Mouse (Mus musculus): ENCODE measurements at regions not wholly inside any gene's neighbourhood (a gene's known extent, or its start where the extent isn't known, plus 50 kb on each side); places are given as distances from the start of the nearest gene placed in this dataset.

GRCm38 (mm10) chr12:29129331-29129730 lies 377.7 kb downstream of the Eipr1 start:
- 69% methylated on average over 4 of the region's 4 CpGs for WGBS
- no peak overlapping the region for H3K27ac ChIP-seq
- no peak for ATAC-seq

GRCm38 (mm10) chr12:29134326-29134725 lies 382.7 kb downstream of the Eipr1 start:
- Histone ChIP-seq H3K27me3 (no peaks in the 10 kb centered on the region), H3K4me3 (replicated peaks) (no peak overlapping the region), H3K27ac (no peak overlapping the region), H3K9me3 (no peaks in the 10 kb centered on the region), H3K9ac (replicated peaks) (no peak overlapping the region), H3K4me2 (replicated peaks) (no peak overlapping the region), H3K36me3 (no peaks in the 10 kb centered on the region), H3K4me1 (replicated peaks) (peaks cover 17% of the 10 kb centered on the region)
- no peak for ATAC-seq
- WGBS: 88% methylated on average over 2 of the region's 2 CpGs

More at GRCm38 (mm10) chr12:29129331-29129730, 377.7 kb downstream of the Eipr1 start:
- Histone ChIP-seq H3K4me3 (replicated peaks) (no peak overlapping the region), H3K4me2 (replicated peaks) (no peak overlapping the region), H3K9ac (replicated peaks) (no peak overlapping the region), H3K4me1 (replicated peaks) (peaks cover 10% of the 10 kb centered on the region), H3K9me3 (no peaks in the 10 kb centered on the region), H3K36me3 (no peaks in the 10 kb centered on the region), H3K27me3 (no peaks in the 10 kb centered on the region)

GRCm38 (mm10) chr12:29136850-29137268 lies 385.3 kb downstream of the Eipr1 start:
- WGBS: 42% methylated on average over 5 of the region's 5 CpGs
- no peak overlapping the region for H3K4me3 ChIP-seq (replicated peaks)
- no peaks in the 10 kb centered on the region for H3K27me3 ChIP-seq
- H3K9me3 ChIP-seq: no peaks in the 10 kb centered on the region
- H3K27ac ChIP-seq: peak overlapping the region; percentile 75
- no peak overlapping the region for H3K9ac ChIP-seq (replicated peaks)
- peaks cover 32% of the 10 kb centered on the region for H3K4me1 ChIP-seq (replicated peaks)
- H3K36me3 ChIP-seq: no peaks in the 10 kb centered on the region
- peak; percentile 89 for ATAC-seq
- no peak overlapping the region for H3K4me2 ChIP-seq (replicated peaks)

- no peak overlapping the region for H3K4me2 ChIP-seq (replicated peaks)
- no peaks in the 10 kb centered on the region for H3K36me3 ChIP-seq
- no peaks in the 10 kb centered on the region for H3K9me3 ChIP-seq
- no peaks in the 10 kb centered on the region for H3K27me3 ChIP-seq
- ATAC-seq: peak; percentile 61
- no peak overlapping the region for H3K9ac ChIP-seq (replicated peaks)
- H3K4me1 ChIP-seq (replicated peaks): peaks cover 36% of the 10 kb centered on the region
- H3K27ac ChIP-seq: peak overlapping the region; percentile 75
- no peak overlapping the region for H3K4me3 ChIP-seq (replicated peaks)
- 67% methylated on average over 8 of the region's 8 CpGs for WGBS
Measured at GRCm38 (mm10) chr12:29137455-29137854, 385.9 kb downstream of the Eipr1 start.

GRCm38 (mm10) chr12:29140576-29140975 lies 387.6 kb upstream of the Myt1l start:
- Histone ChIP-seq H3K4me3 (replicated peaks) (no peak overlapping the region), H3K27me3 (no peaks in the 10 kb centered on the region), H3K36me3 (no peaks in the 10 kb centered on the region), H3K27ac (peak overlapping the region; percentile 80), H3K4me1 (replicated peaks) (peaks cover 49% of the 10 kb centered on the region), H3K4me2 (replicated peaks) (no peak overlapping the region), H3K9me3 (no peaks in the 10 kb centered on the region), H3K9ac (replicated peaks) (no peak overlapping the region)
- no peak for ATAC-seq
- 52% methylated on average over 3 of the region's 3 CpGs for WGBS

DNA sequence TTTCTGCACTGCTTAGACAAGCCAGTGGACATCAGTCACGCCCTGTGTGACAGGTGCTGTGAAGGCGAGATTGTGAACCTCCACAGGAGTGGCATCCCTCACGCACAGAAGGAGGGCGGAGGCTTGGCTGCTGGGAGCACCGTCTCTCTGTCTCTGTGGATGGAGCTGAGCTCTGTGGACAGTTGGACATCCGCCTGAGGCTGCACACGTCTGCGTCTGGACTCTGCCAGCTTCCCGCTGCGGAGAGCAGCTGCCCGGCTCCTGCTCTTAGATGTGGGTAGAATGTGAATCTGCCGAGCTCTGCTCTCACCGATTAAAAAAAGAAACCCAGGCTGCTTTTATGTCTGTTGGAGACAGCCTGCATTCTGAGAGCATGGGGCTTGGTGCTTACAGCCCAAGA lies 387.1 kb upstream of the Myt1l start:
- peak overlapping the region; percentile 80 for H3K27ac ChIP-seq
- 0 out of 2 replicates have a peak overlapping the region, but pooled peaks have one; percentile 10 for H3K4me2 ChIP-seq (replicated peaks)

DNA sequence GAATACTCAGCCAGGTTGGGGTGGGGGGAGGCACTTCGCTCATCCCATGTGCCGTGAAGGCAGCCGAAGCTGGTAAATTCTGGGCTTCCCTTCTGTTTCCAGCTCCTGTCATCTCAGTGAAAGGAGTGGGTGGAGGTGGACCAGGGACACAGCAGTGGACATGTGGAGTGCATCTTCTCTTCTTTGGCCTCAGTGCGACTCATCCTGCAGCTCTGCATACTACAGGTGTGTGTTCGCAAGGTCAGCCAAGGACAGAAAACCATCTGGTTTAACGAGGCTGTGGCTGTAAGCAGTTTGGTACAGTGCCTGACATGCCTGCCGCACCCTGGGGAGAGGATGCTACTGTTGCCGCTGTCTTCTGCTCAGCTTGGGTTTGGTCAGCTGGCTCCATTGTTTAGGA lies 386.3 kb upstream of the Myt1l start:
- Histone ChIP-seq H3K27me3 (no peaks in the 10 kb centered on the region), H3K9ac (replicated peaks) (no peak overlapping the region), H3K36me3 (no peaks in the 10 kb centered on the region), H3K27ac (peak overlapping the region; percentile 80), H3K9me3 (no peaks in the 10 kb centered on the region), H3K4me3 (replicated peaks) (no peak overlapping the region), H3K4me2 (replicated peaks) (0 out of 2 replicates have a peak overlapping the region, but pooled peaks have one; percentile 10), H3K4me1 (replicated peaks) (peaks cover 38% of the 10 kb centered on the region)
- WGBS: 76% methylated on average over 8 of the region's 8 CpGs
- ATAC-seq: no peak

More for the DNA sequence above, 387.1 kb upstream of the Myt1l start:
- Histone ChIP-seq H3K36me3 (no peaks in the 10 kb centered on the region), H3K9ac (replicated peaks) (no peak overlapping the region; the same call in 1 of the 2 replicates), H3K4me1 (replicated peaks) (peaks cover 46% of the 10 kb centered on the region), H3K9me3 (no peaks in the 10 kb centered on the region), H3K4me3 (replicated peaks) (no peak overlapping the region), H3K27me3 (no peaks in the 10 kb centered on the region)
- ATAC-seq: peak; percentile 48
- WGBS: 34% methylated on average over 13 of the region's 13 CpGs

DNA sequence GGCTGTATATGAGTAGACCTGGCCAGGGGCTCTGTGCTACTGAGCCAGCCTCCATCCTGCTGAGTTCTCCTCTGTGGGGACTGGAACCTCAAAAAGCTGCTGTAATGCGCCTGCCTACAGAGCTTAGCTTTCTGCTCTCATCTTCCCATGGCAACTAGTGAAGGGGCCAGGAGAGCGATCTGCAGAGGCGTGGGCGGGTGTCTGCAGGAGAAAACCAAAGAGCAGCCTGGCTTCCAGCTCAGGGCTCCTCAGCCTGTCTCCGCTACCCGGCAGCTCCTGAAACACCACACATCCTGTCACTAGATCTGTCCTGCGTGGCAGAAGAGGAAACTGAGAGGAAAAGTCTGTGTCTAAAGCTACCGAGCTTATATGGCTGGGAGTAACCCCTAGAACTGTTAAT lies 384.9 kb upstream of the Myt1l start:
- H3K4me3 ChIP-seq (replicated peaks): no peak overlapping the region
- no peak overlapping the region for H3K9ac ChIP-seq (replicated peaks)
- no peaks in the 10 kb centered on the region for H3K9me3 ChIP-seq
- no peaks in the 10 kb centered on the region for H3K36me3 ChIP-seq
- H3K27me3 ChIP-seq: no peaks in the 10 kb centered on the region
- H3K4me1 ChIP-seq (replicated peaks): peaks cover 32% of the 10 kb centered on the region
- H3K27ac ChIP-seq: no peak overlapping the region
- H3K4me2 ChIP-seq (replicated peaks): no peak overlapping the region
- ATAC-seq: no peak
- 64% methylated on average over 8 of the region's 8 CpGs for WGBS

DNA sequence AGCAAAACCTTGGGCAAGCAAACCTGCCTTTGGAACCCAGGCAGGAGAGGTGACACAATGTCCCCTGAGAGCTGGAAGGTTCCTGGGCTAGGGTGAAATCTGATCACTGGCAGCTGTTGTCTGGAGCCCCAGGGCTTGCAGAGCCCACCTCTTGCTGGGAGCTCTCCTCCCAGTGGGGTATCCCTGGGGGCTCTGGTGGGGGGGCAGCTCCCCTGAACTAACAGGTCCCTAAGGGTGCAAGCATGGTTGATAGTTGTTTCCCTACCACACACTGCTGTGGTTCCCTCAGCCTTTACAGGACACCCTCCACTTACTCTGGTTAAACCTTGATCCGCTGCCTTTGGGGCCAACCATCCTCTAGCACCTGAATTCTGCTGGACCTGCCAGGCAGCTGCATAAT lies 367.3 kb upstream of the Myt1l start:
- no peak overlapping the region for H3K9ac ChIP-seq (replicated peaks)
- H3K36me3 ChIP-seq: no peaks in the 10 kb centered on the region
- no peaks in the 10 kb centered on the region for H3K9me3 ChIP-seq
- no peak overlapping the region for H3K4me3 ChIP-seq (replicated peaks)
- no peaks in the 10 kb centered on the region for H3K27me3 ChIP-seq
- no peak for ATAC-seq
- H3K4me2 ChIP-seq (replicated peaks): no peak overlapping the region
- 88% methylated on average over 1 of the region's 1 CpGs for WGBS
- H3K27ac ChIP-seq: no peak overlapping the region
- H3K4me1 ChIP-seq (replicated peaks): peaks cover 7% of the 10 kb centered on the region; the same call in 1 of the 2 replicates

DNA sequence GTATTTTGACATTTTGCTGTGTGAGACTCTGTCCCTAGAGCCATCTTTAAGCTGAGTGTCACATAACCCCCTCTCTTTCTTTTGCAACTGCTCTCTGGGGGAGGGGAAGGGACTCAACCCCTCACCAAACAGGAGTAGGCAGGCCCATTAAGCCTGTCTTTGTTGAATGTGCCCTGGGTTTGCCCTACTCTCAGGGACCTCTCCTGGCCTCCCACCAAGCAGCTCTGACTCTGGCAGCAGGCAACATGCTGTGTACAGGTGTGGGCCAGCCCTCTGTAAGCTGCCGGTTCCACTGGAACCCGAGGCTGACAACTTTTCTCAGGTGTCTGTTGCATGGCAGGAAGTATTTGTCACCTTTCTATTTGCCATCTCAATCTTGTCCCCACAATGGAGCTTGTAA lies 366.6 kb upstream of the Myt1l start:
- no peak for ATAC-seq
- H3K27me3 ChIP-seq: no peaks in the 10 kb centered on the region
- WGBS: 14% methylated on average over 2 of the region's 2 CpGs
- H3K4me2 ChIP-seq (replicated peaks): no peak overlapping the region
- no peak overlapping the region for H3K9ac ChIP-seq (replicated peaks)
- H3K9me3 ChIP-seq: no peaks in the 10 kb centered on the region
- no peak overlapping the region for H3K4me3 ChIP-seq (replicated peaks)
- no peak overlapping the region for H3K27ac ChIP-seq
- H3K4me1 ChIP-seq (replicated peaks): peaks cover 7% of the 10 kb centered on the region; the same call in 1 of the 2 replicates
- H3K36me3 ChIP-seq: no peaks in the 10 kb centered on the region

GRCm38 (mm10) chr12:29164701-29165100 lies 363.5 kb upstream of the Myt1l start:
- H3K9me3 ChIP-seq: no peaks in the 10 kb centered on the region
- peaks cover 7% of the 10 kb centered on the region; the same call in 1 of the 2 replicates for H3K4me1 ChIP-seq (replicated peaks)
- no peaks in the 10 kb centered on the region for H3K36me3 ChIP-seq
- no peaks in the 10 kb centered on the region for H3K27me3 ChIP-seq
- 80% methylated on average over 2 of the region's 2 CpGs for WGBS
- H3K4me2 ChIP-seq (replicated peaks): no peak overlapping the region
- H3K9ac ChIP-seq (replicated peaks): no peak overlapping the region
- H3K27ac ChIP-seq: no peak overlapping the region
- H3K4me3 ChIP-seq (replicated peaks): no peak overlapping the region
- no peak for ATAC-seq

GRCm38 (mm10) chr12:29166316-29166715 lies 361.9 kb upstream of the Myt1l start:
- WGBS: 58% methylated on average over 2 of the region's 2 CpGs
- H3K36me3 ChIP-seq: no peaks in the 10 kb centered on the region

DNA sequence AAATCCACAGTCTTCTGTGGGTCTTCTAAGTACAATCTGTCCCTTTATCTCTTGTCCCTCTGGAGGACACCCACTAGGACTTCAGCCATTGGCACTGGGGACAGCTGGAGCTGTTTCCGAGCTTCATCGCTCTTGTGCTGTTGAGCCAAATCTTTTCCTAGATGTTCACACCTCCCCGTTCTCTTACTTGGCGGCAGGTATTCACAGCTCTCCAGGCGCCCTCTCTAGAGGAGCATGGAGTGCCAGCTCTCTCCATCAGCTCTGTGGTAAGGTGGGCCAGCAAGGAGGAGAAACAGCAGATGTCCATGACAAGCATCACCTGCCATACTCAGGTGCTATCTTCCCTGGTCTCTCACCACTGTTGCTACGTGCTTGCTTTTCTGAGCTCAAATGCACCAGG lies 360.3 kb upstream of the Myt1l start:
- Histone ChIP-seq H3K27ac (no peak overlapping the region), H3K4me3 (replicated peaks) (no peak overlapping the region), H3K4me2 (replicated peaks) (no peak overlapping the region), H3K36me3 (no peaks in the 10 kb centered on the region), H3K4me1 (replicated peaks) (no peaks in the 10 kb centered on the region), H3K9me3 (no peaks in the 10 kb centered on the region), H3K27me3 (no peaks in the 10 kb centered on the region), H3K9ac (replicated peaks) (no peak overlapping the region)
- no peak for ATAC-seq
- WGBS: 91% methylated on average over 6 of the region's 6 CpGs

More at GRCm38 (mm10) chr12:29166316-29166715, 361.9 kb upstream of the Myt1l start:
- Histone ChIP-seq H3K9me3 (no peaks in the 10 kb centered on the region), H3K4me3 (replicated peaks) (no peak overlapping the region), H3K27me3 (no peaks in the 10 kb centered on the region), H3K4me1 (replicated peaks) (peaks cover 5% of the 10 kb centered on the region; the same call in 1 of the 2 replicates), H3K9ac (replicated peaks) (no peak overlapping the region), H3K4me2 (replicated peaks) (no peak overlapping the region), H3K27ac (no peak overlapping the region)
- ATAC-seq: no peak

All from midbrain, embryonic 13.5 days (tissue).